In the genomic region with DNA sequence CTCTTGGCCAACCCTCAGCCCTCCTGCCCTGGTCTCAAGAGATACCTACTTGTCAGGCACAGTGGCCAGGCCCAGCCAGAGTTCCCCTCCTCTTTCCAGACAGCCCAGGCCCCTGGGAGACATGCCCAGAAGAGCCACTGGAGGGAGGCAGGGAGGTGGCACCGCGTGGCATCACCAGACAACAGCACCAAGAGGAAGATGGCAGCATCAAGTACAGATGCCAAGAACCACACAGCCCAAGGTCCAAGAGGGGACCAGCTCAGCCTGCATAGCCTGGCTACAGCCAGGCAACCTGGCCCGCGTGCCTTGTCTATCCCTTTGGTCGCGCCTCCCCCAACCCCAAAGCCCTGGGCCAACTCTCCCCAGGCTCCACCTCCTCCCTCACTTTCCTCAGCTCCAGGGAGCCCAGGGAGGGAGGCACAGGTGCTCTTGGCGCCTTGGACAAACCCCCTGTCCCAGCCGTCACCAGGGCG, we compare ENCODE assay signal across 8 mouse cellular contexts. TPM values are rescaled to one million over a fixed set of nuclear protein-coding genes. Genes with fewer than 3 reads are reported as not detected.
A peak's percentile ranks its signal among the peaks of the same experiment; 100 is the strongest.
DNase-seq lines count a peak whose midpoint lies in the region; ATAC-seq lines count a peak whose summit lies in the region.

No protein-coding gene starts in this region.

- no peaks in the 10 kb centered on the region for H3K9me3 ChIP-seq in liver, embryonic 11.5 days (ENCODE audit: control insufficient read depth, low read length)
- H3K9me3 ChIP-seq in neural tube, embryonic 11.5 days (ENCODE audit: control insufficient read depth, low read length): no peaks in the 10 kb centered on the region

- H3K4me2 ChIP-seq in liver, embryonic 11.5 days: peak overlapping the region; percentile 88
- H3K4me2 ChIP-seq in neural tube, embryonic 11.5 days (ENCODE audit: low read depth): peak overlapping the region; percentile 95

- no peaks in the 10 kb centered on the region for H3K36me3 ChIP-seq in liver, embryonic 11.5 days (ENCODE audit: control insufficient read depth, insufficient read depth, low read length)
- no peaks in the 10 kb centered on the region for H3K36me3 ChIP-seq in neural tube, embryonic 11.5 days (ENCODE audit: control insufficient read depth, insufficient read depth, low read length)

- H3K27ac ChIP-seq in liver, embryonic 11.5 days (ENCODE audit: low read depth, low read length): no peak overlapping the region
- no peak overlapping the region for H3K27ac ChIP-seq in neural tube, embryonic 11.5 days (ENCODE audit: low read depth, low read length)

- H3K9ac ChIP-seq in liver, embryonic 11.5 days (ENCODE audit: low read depth, low read length): no peak overlapping the region
- peak overlapping the region; percentile 77 for H3K9ac ChIP-seq in neural tube, embryonic 11.5 days (ENCODE audit: low read length)

- 8% methylated on average over 9 of the region's 9 CpGs for WGBS in liver, embryonic 11.5 days
- WGBS in neural tube, embryonic 11.5 days: 3% methylated on average over 9 of the region's 9 CpGs

- H3K4me3 ChIP-seq in liver, embryonic 11.5 days (ENCODE audit: low read depth, low read length): peak overlapping the region; percentile 50
- peak overlapping the region; percentile 69 for H3K4me3 ChIP-seq in neural tube, embryonic 11.5 days (ENCODE audit: low read depth, low read length)

- no peak for ATAC-seq in liver, embryonic 11.5 days (replicated peaks; ENCODE audit: low FRiP score)
- 0 out of 2 replicates have a peak, but pooled peaks have one; percentile 30 for ATAC-seq in granulocyte monocyte progenitor cell, adult 5-6 weeks (replicated peaks; ENCODE audit: poor library complexity, severe bottlenecking)
- 0 out of 2 replicates have a peak, but pooled peaks have one; percentile 13 for ATAC-seq in neural tube, embryonic 11.5 days (ENCODE audit: insufficient read depth, low FRiP score, low TSS enrichment)

- peak; percentile 34 for DNase-seq in liver, embryonic 11.5 days (ENCODE audit: low spot score)
- DNase-seq in liver: no peak
- peak; percentile 11 to 29 for DNase-seq in cerebellum, postnatal 36 days
- peak; percentile 26 to 56 for DNase-seq in left cerebral cortex, postnatal 36 days (ENCODE audit: low spot score in 2 of 2)
- peak; percentile 43 for DNase-seq in neural tube, embryonic 11.5 days (ENCODE audit: low spot score)
- no peak for DNase-seq in spleen, postnatal 14 days (ENCODE audit: low spot score in 2 of 2)
- DNase-seq in urinary bladder, postnatal 10 days (ENCODE audit: low spot score): no peak

- H3K4me1 ChIP-seq in liver, embryonic 11.5 days (replicated peaks; ENCODE audit: control insufficient read depth, insufficient read depth, low read length): no peaks in the 10 kb centered on the region
- 0 out of 2 replicates have a peak, but pooled peaks cover 4% of the 10 kb centered on the region for H3K4me1 ChIP-seq in neural tube, embryonic 11.5 days (ENCODE audit: control insufficient read depth, insufficient read depth, low read length)

- H3K27me3 ChIP-seq in liver, embryonic 11.5 days (replicated peaks; ENCODE audit: control insufficient read depth, insufficient read depth, low read length): peaks cover 70% of the 10 kb centered on the region
- H3K27me3 ChIP-seq in neural tube, embryonic 11.5 days (ENCODE audit: control insufficient read depth, insufficient read depth, low read length): peaks cover 6% of the 10 kb centered on the region; the same call in 1 of the 2 replicates

- intact Hi-C loops in left cerebral cortex, postnatal 36 days (cut with DNase I): loop anchor here (5.0 kb wide), 4 partner anchors 46 to 556 kb away; no protein-coding TSS in a partner anchor

RNA-seq across cellular contexts. Expression of a gene that starts 1.2 kb away (rescaled TPM):
- polyA plus RNA-seq in liver, embryonic 11.5 days (2014; fragmentation: Nextera tagmentation; extraction: Ambion mirVana): 2.2 and 2.8 TPM in 2 replicates
- not detected in 2 replicates for total RNA-seq in granulocyte monocyte progenitor cell, adult 5-6 weeks (2014; fragmentation: Nextera tagmentation)
- total RNA-seq in granulocyte monocyte progenitor cell, adult 5-6 weeks (2017): 0.72 TPM in 1 of 2 replicates, not detected in the other
- 10 to 100 TPM; 19.2 to 19.8 TPM for total RNA-seq in left cerebral cortex, postnatal 36 days (2021)
- polyA plus RNA-seq in neural tube, embryonic 11.5 days (2014; fragmentation: Nextera tagmentation; extraction: Ambion mirVana): 1.4 and 2.5 TPM in 2 replicates

Comparison
In these comparisons a context has a peak if more than half of its experiments do, and no peak if none do; other contexts are left out.
1. DNase-seq: peak in liver, embryonic 11.5 days (single experiment), cerebellum, postnatal 36 days (2 of 2), left cerebral cortex, postnatal 36 days (2 of 2) and neural tube, embryonic 11.5 days (single experiment); none in liver (single experiment), spleen, postnatal 14 days (0 of 2) and urinary bladder, postnatal 10 days (single experiment).
2. RNA of a gene that starts 1.2 kb away (total RNA-seq): 19.2 to 19.8 TPM in left cerebral cortex, postnatal 36 days; 0.72 TPM in granulocyte monocyte progenitor cell, adult 5-6 weeks; every median in the first group is over 10 times any median in the second.